Mouse (Mus musculus) hindbrain, postnatal 0 days (tissue): ENCODE measurements at regions not wholly inside any gene's neighbourhood (a gene's known extent, or its start where the extent isn't known, plus 50 kb on each side); places are given as distances from the start of the nearest gene placed in this dataset.

ENCODE experiments used
- ATAC-seq: fragments of 200-750 bp; cut with Nextera tagmentation; 2 replicates; pipeline ENCODE4 v1.8.0; 2017; ENCODE audit warnings: mild to moderate bottlenecking, moderate TSS enrichment, moderate library complexity
- DNase-seq: peaks from one replicate; pipeline ENCODE4 v3.0.0-alpha.2; 2015; ENCODE audit warnings: low spot score
- H3K27ac ChIP-seq: fragments of 300-500 bp; sonication (generic); 2 replicates; pipeline ENCODE4 v1.5.1; 2014; ENCODE audit warnings: mild to moderate bottlenecking
- H3K27me3 ChIP-seq: fragments of 300-500 bp; sonication (generic); 2 replicates; pipeline ENCODE4 v1.6.1; 2014; ENCODE audit warnings: low read length, mixed read lengths; ENCODE audit not compliant: insufficient read depth
- H3K36me3 ChIP-seq: fragments of 300-500 bp; sonication (generic); 2 replicates; pipeline ENCODE4 v1.6.1; 2014; ENCODE audit warnings: low read length, mixed read lengths; ENCODE audit not compliant: insufficient read depth
- H3K4me1 ChIP-seq: fragments of 300-500 bp; sonication (generic); 2 replicates; pipeline ENCODE4 v1.6.1; 2014; ENCODE audit warnings: antibody characterized with exemption, low read length, mixed read lengths; ENCODE audit not compliant: insufficient read depth
- H3K4me2 ChIP-seq: fragments of 300-500 bp; sonication (generic); 2 replicates; pipeline ENCODE4 v1.6.1; 2014; ENCODE audit warnings: low read depth, mild to moderate bottlenecking, low read length, moderate library complexity, mixed read lengths
- H3K4me3 ChIP-seq: fragments of 300-500 bp; sonication (generic); 2 replicates; pipeline ENCODE4 v1.5.1; 2014; ENCODE audit warnings: low read length
- H3K9ac ChIP-seq: fragments of 300-500 bp; sonication (generic); replicated peaks from 2 replicates; pipeline ENCODE4 v1.6.1; 2014; ENCODE audit warnings: mild to moderate bottlenecking, low read length, moderate library complexity, mixed read lengths
- H3K9me3 ChIP-seq: fragments of 300-500 bp; sonication (generic); 2 replicates; pipeline ENCODE4 v1.6.1; 2016; ENCODE audit warnings: low read length, mixed read lengths
- CTCF ChIP-seq: IDR thresholded peaks from 2 replicates; pipeline ENCODE4 v1.5.1; 2016; ENCODE audit warnings: antibody characterized with exemption, control low read depth, low read depth
- WGBS: fragments of 180-500 bp; shearing (Covaris S2); extraction: QIAGEN DNeasy Blood & Tissue Kit; methylation state at CpG from one replicate; pipeline ENCODE4 v1.1.7; 2014; 5-methylcytosine and 5-hydroxymethylcytosine counted together

- Histone ChIP-seq H3K4me1 (no peaks in the 10 kb centered on the region), H3K4me3 (no peak overlapping the region), H3K9ac (no peak overlapping the region), H3K9me3 (peaks cover 2% of the 10 kb centered on the region; the same call in 1 of the 2 replicates), H3K4me2 (no peak overlapping the region), H3K27me3 (no peaks in the 10 kb centered on the region), H3K27ac (no peak overlapping the region), H3K36me3 (no peaks in the 10 kb centered on the region)
- ATAC-seq (no peak), DNase-seq (no peak)
- WGBS = 44% methylated on average over 2 of the region's 2 CpGs
- no peak for TF ChIP-seq CTCF
Observed at GRCm38 (mm10) chr19:54429062-54429461, 385.1 kb downstream of the Adra2a start.

GRCm38 (mm10) chr19:54440713-54441112 lies 396.8 kb downstream of the Adra2a start:
- H3K36me3 ChIP-seq = no peaks in the 10 kb centered on the region
- DNase-seq = no peak
- no peak overlapping the region for H3K4me3 ChIP-seq
- H3K27me3 ChIP-seq = no peaks in the 10 kb centered on the region
- TF ChIP-seq CTCF = no peak
- H3K9ac ChIP-seq = no peak overlapping the region
- H3K4me1 ChIP-seq = no peaks in the 10 kb centered on the region
- H3K4me2 ChIP-seq = no peak overlapping the region
- no peak for ATAC-seq
- 53% methylated on average over 2 of the region's 2 CpGs for WGBS
- H3K27ac ChIP-seq = no peak overlapping the region
- H3K9me3 ChIP-seq = no peaks in the 10 kb centered on the region

- H3K4me1 ChIP-seq = no peaks in the 10 kb centered on the region
- H3K9ac ChIP-seq = no peak overlapping the region
- H3K27me3 ChIP-seq = no peaks in the 10 kb centered on the region
- TF ChIP-seq CTCF = no peak
- no peak overlapping the region for H3K4me3 ChIP-seq
- no peak overlapping the region for H3K27ac ChIP-seq
- H3K36me3 ChIP-seq = no peaks in the 10 kb centered on the region
- H3K9me3 ChIP-seq = no peaks in the 10 kb centered on the region
- ATAC-seq = no peak
- no peak overlapping the region for H3K4me2 ChIP-seq
- no peak for DNase-seq
- WGBS = 63% methylated on average over 2 of the region's 2 CpGs
Observed at GRCm38 (mm10) chr19:54460426-54461170, 416.6 kb downstream of the Adra2a start.

GRCm38 (mm10) chr19:54462480-54462879 lies 418.5 kb downstream of the Adra2a start:
- H3K9ac ChIP-seq = no peak overlapping the region
- TF ChIP-seq CTCF = no peak
- no peaks in the 10 kb centered on the region for H3K9me3 ChIP-seq
- no peak for DNase-seq
- WGBS = 89% methylated on average over 2 of the region's 2 CpGs
- no peaks in the 10 kb centered on the region for H3K27me3 ChIP-seq
- H3K4me3 ChIP-seq = no peak overlapping the region
- H3K27ac ChIP-seq = no peak overlapping the region
- H3K36me3 ChIP-seq = no peaks in the 10 kb centered on the region
- no peak overlapping the region for H3K4me2 ChIP-seq
- H3K4me1 ChIP-seq = no peaks in the 10 kb centered on the region
- ATAC-seq = no peak

- WGBS = 75% methylated on average over 5 of the region's 5 CpGs
- no peak for DNase-seq
- no peaks in the 10 kb centered on the region for H3K36me3 ChIP-seq
- no peak for TF ChIP-seq CTCF
- H3K4me3 ChIP-seq = no peak overlapping the region
- H3K27me3 ChIP-seq = no peaks in the 10 kb centered on the region
- no peaks in the 10 kb centered on the region for H3K9me3 ChIP-seq
- H3K4me2 ChIP-seq = no peak overlapping the region
- no peak overlapping the region for H3K27ac ChIP-seq
- H3K9ac ChIP-seq = no peak overlapping the region
- no peaks in the 10 kb centered on the region for H3K4me1 ChIP-seq
- ATAC-seq = no peak
Observed at GRCm38 (mm10) chr19:54470034-54470433, 426.1 kb downstream of the Adra2a start.

- no peak overlapping the region for H3K4me2 ChIP-seq
- no peak overlapping the region for H3K4me3 ChIP-seq
- DNase-seq (no peak), ATAC-seq (no peak)
- H3K9me3 ChIP-seq = no peaks in the 10 kb centered on the region
- no peaks in the 10 kb centered on the region for H3K27me3 ChIP-seq
- 65% methylated on average over 3 of the region's 3 CpGs for WGBS
- TF ChIP-seq CTCF = no peak
- no peak overlapping the region for H3K9ac ChIP-seq
- no peaks in the 10 kb centered on the region for H3K36me3 ChIP-seq
- no peaks in the 10 kb centered on the region for H3K4me1 ChIP-seq
- no peak overlapping the region for H3K27ac ChIP-seq
Observed at GRCm38 (mm10) chr19:54498066-54498465, 454.1 kb downstream of the Adra2a start.

GRCm38 (mm10) chr19:54533858-54534257 lies 489.9 kb downstream of the Adra2a start:
- Histone ChIP-seq H3K27ac (no peak overlapping the region), H3K9ac (no peak overlapping the region), H3K4me3 (no peak overlapping the region), H3K9me3 (no peaks in the 10 kb centered on the region), H3K4me1 (no peaks in the 10 kb centered on the region), H3K4me2 (no peak overlapping the region), H3K27me3 (no peaks in the 10 kb centered on the region), H3K36me3 (no peaks in the 10 kb centered on the region)
- ATAC-seq (no peak), DNase-seq (peak; percentile 33)
- TF ChIP-seq CTCF = peak; percentile 68
